Mouse (Mus musculus) brain, embryonic 14.5 days (tissue): ENCODE results near the gene Sfmbt1. TPM values are rescaled to one million over a fixed set of nuclear protein-coding genes. Genes with fewer than 3 reads are reported as not detected.

ENCODE experiments used
- DNase-seq: peaks from one replicate; pipeline ENCODE4 v3.0.0-alpha.2; 2011; ENCODE audit warnings: low read depth
- CTCF ChIP-seq: fragments of 200-500 bp; IDR thresholded peaks from 2 replicates; pipeline ENCODE4 v1.5.1; 2012; ENCODE audit warnings: inconsistent platforms, mild to moderate bottlenecking, moderate library complexity, borderline replicate concordance; ENCODE audit not compliant: insufficient read depth, insufficient read length; ENCODE audit errors: extremely low read depth
- POLR2A ChIP-seq: fragments of 200-500 bp; IDR thresholded peaks from 2 replicates; pipeline ENCODE4 v1.6.1; 2012; ENCODE audit warnings: mild to moderate bottlenecking, inconsistent platforms, borderline replicate concordance; ENCODE audit not compliant: poor library complexity, insufficient read depth, insufficient read length, severe bottlenecking; ENCODE audit errors: extremely low read depth
- polyA plus RNA-seq: library from polyadenylated mRNA; depleted of rRNA; stranded (reverse); fragments of >200 nt; gene quantifications from 2 replicates; pipeline ENCODE4 v1.2.3, GENCODE M21; 2012

Gene Sfmbt1
- polyA plus RNA-seq, 1 experiment, result 10.6 TPM

DNA sequence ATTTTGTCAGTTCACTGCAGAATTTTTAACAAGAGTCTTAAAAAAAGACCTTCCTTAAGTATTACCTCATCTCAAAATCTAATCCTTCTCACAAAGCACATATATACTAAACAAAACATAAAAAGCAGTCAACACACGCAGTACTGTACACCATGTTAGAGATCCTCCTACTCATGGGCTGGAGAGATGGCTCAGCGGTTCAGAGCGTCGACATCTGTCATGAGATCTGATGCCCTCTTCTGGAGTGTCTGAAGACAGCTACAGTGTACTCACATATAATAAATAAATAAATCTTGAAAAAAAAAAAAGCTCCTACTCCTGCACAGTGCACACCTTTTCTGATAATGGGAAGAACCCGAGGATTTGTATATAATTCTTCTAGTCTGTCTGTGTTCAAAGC is 7.8 kb downstream of the Sfmbt1 start:
- TF ChIP-seq POLR2A (no peak), CTCF (no peak)
- DNase-seq, result no peak

GRCm38 (mm10) chr14:30731896-30732295 is 17.2 kb downstream of the Sfmbt1 start:
- DNase-seq, result no peak
- TF ChIP-seq CTCF (no peak), POLR2A (no peak)

- no peak for DNase-seq
- TF ChIP-seq CTCF (no peak), POLR2A (no peak)
Measured at GRCm38 (mm10) chr14:30734665-30735064, 20.0 kb downstream of the Sfmbt1 start.

DNA sequence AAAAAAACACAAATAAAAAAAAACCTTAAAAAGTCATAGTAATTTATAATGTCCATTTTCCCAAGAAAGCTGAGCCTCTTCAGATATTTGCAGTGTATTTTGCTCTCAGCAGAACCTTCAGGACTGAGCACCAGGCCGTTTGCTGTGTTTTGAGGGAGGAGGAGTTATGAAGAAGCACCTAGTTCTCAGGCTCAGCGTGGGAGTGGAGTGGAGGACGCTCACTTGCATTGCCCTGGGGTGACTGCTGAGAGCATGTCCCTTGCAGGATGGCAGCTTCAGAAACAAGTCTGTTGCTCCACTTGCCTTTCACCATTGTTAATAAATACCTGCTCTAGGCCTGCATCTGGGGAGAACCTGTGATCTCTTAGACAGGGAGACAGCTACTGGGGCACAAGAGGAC is 21.2 kb downstream of the Sfmbt1 start:
- TF ChIP-seq POLR2A, result no peak
- TF ChIP-seq CTCF, result no peak

GRCm38 (mm10) chr14:30736413-30736812 is 21.8 kb downstream of the Sfmbt1 start:
- no peak for DNase-seq
- TF ChIP-seq CTCF, result no peak

More for the DNA sequence above, 21.2 kb downstream of the Sfmbt1 start:
- DNase-seq, result no peak

DNA sequence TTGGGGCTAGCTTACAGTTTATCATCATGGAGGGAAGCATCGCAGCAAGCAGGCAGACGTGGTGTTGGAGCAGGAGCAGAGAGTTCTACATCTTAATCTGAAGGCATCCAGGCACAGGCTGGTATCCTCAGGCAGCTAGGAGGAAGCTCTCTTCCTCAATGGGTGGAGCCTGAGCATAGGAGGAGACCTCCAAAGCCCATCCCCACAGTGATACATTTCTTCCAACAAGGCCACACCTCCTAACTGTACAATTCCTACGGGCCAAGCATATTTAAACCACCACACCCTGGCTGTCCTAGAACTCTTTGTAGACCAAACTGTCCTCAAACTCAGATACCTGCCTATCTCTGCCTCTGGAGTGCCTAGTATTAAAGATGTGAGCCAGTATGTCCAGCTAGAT is 29.2 kb downstream of the Sfmbt1 start:
- TF ChIP-seq POLR2A, result no peak
- TF ChIP-seq CTCF, result no peak
- DNase-seq, result no peak

DNA sequence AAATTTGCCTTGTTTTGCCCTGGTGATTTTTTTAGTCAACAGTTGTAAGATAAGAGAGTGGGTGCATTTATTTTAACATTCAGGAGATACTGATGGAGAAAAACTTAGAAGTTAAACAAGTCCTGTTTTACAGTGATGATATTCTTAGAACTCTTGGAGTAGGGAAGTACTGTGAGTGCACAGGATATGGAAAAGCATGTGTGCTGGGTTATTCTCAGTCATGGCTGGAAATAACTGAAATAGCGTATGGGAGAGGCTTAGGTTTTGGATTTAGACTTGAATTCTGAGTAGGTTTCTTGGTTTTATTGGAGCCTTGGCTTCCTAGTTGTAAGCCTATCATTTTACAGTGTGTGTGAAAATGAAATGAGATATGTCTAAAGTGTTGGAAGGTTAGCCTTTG is 31.5 kb downstream of the Sfmbt1 start:
- TF ChIP-seq CTCF, result no peak
- no peak for TF ChIP-seq POLR2A

GRCm38 (mm10) chr14:30757239-30757638 is 42.6 kb downstream of the Sfmbt1 start:
- TF ChIP-seq POLR2A (no peak), CTCF (no peak)
- no peak for DNase-seq

More for the DNA sequence above, 31.5 kb downstream of the Sfmbt1 start:
- DNase-seq, result no peak

DNA sequence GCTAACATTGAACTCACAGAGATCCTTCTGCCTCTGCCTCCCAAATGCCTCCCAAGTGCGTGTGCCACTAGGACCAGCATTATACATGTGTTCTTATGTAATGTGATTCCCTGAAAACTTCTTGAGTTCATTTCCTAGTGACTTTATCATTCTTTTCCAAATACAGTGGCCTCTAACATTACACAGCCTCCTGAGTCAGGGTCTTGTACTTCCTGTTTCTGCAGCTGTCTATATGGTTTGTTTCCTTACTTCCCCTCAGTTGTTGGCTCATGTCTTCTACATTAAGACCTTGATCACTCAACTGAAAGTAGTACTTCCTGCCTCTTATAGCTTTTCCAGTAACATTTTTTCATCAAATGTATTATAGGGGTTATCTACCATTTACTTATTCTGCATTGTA is 46.6 kb downstream of the Sfmbt1 start:
- no peak for TF ChIP-seq CTCF
- no peak for TF ChIP-seq POLR2A
- no peak for DNase-seq

GRCm38 (mm10) chr14:30762131-30762903 is 47.7 kb downstream of the Sfmbt1 start:
- TF ChIP-seq CTCF, result no peak
- TF ChIP-seq POLR2A, result no peak
- no peak for DNase-seq

DNA sequence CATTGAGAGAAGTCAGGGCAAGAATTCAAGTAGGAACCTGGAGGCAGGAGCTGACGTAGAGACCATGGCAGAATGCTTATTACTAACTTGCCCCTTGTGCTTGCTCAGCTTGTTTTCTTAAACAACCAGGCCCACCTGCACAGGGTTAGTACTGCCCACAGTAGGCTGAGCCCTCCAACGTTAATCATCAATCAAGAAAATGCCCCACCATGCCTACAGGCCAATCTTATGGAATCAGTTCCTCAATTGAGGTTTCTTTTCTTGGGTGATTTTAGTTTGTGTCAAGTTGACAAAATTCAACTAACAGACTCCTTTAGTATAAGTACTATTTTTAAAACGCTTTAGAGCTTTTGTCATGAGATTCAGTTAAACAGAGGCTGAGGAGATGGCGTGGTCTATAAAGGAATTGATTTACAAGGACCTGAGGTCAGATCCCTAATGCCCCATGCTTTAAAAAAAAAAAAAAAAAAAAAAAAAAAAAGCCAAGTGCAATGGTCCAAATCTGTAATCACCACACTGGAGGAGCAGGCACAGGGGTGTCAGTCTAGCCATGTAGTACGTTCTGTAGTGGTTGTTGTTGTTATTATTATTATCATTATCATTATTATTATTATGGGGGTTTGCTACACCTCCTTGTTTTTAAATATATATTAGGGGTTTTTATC is 48.4 kb downstream of the Sfmbt1 start:
- TF ChIP-seq CTCF (no peak), POLR2A (no peak)
- DNase-seq, result no peak

- TF ChIP-seq CTCF, result no peak
- no peak for TF ChIP-seq POLR2A
- no peak for DNase-seq
Measured at GRCm38 (mm10) chr14:30784614-30785013, 70.0 kb downstream of the Sfmbt1 start.

DNA sequence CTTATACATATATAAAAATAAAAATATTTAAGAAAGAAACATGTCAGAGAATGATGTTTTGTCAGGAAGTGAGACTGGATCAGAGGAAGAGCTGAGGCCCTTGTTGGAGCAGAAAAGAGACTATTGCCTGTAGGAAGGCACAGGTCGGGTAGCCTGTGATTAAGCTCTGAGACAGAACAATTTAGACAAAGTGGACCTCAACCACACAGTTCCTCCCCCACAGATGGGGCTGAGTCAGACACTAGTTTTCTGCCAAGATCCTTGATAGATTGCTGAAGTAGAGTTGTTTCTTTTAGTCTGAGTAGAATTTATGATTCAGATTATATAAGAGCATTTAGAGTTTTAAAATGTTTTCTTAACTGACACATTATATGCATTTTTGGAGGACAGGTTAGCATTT is 74.8 kb downstream of the Sfmbt1 start:
- no peak for TF ChIP-seq CTCF
- no peak for TF ChIP-seq POLR2A

More for the DNA sequence above, 74.8 kb downstream of the Sfmbt1 start:
- DNase-seq, result no peak
